Mouse (Mus musculus) forebrain, postnatal 0 days (tissue): ENCODE measurements around the gene Plekhm2. TPM values are rescaled to one million over a fixed set of nuclear protein-coding genes. Genes with fewer than 3 reads are reported as not detected.
A peak's percentile ranks its signal among the peaks of the same experiment; 100 is the strongest.

Experiments used
- ATAC-seq: fragments of 200-750 bp; cut with Nextera tagmentation; 2 replicates; pipeline ENCODE4 v1.8.0; 2017; ENCODE audit warnings: mild to moderate bottlenecking, moderate library complexity
- DNase-seq: peaks from one replicate; pipeline ENCODE4 v3.0.0-alpha.2; 2015
- H3K27ac ChIP-seq: fragments of 300-500 bp; sonication (generic); 2 replicates; pipeline ENCODE4 v1.5.1; 2014; ENCODE audit warnings: low read depth, mild to moderate bottlenecking, antibody characterized with exemption, low read length, moderate library complexity, mixed read lengths
- H3K27me3 ChIP-seq: fragments of 300-500 bp; sonication (generic); 2 replicates; pipeline ENCODE4 v1.6.1; 2014; ENCODE audit warnings: mild to moderate bottlenecking, low read length, mixed read lengths; ENCODE audit not compliant: insufficient read depth
- H3K36me3 ChIP-seq: fragments of 300-500 bp; sonication (generic); 2 replicates; pipeline ENCODE4 v1.6.1; 2014; ENCODE audit warnings: mild to moderate bottlenecking, moderate library complexity; ENCODE audit not compliant: insufficient read depth
- H3K4me1 ChIP-seq: fragments of 300-500 bp; sonication (generic); 2 replicates; pipeline ENCODE4 v1.6.1; 2014; ENCODE audit warnings: antibody characterized with exemption; ENCODE audit not compliant: insufficient read depth
- H3K4me2 ChIP-seq: fragments of 300-500 bp; sonication (generic); 2 replicates; pipeline ENCODE4 v1.6.1; 2014; ENCODE audit warnings: low read depth, mild to moderate bottlenecking, moderate library complexity
- H3K4me3 ChIP-seq: fragments of 300-500 bp; sonication (generic); 2 replicates; pipeline ENCODE4 v1.5.1; 2014; ENCODE audit warnings: low read depth, low read length, mixed read lengths
- H3K9ac ChIP-seq: fragments of 300-500 bp; sonication (generic); 2 replicates; pipeline ENCODE4 v1.6.1; 2014; ENCODE audit warnings: mild to moderate bottlenecking
- H3K9me3 ChIP-seq: fragments of 300-500 bp; sonication (generic); 2 replicates; pipeline ENCODE4 v1.6.1; 2016; ENCODE audit warnings: low read length
- CTCF ChIP-seq: sonication (generic); IDR thresholded peaks from 2 replicates; pipeline ENCODE4 v1.5.1; 2016; ENCODE audit warnings: antibody characterized with exemption, control low read depth, low read depth
- WGBS: fragments of 180-500 bp; shearing (Covaris S2); extraction: QIAGEN DNeasy Blood & Tissue Kit; methylation state at CpG from one replicate; pipeline ENCODE4 v1.1.7; 2014; 5-methylcytosine and 5-hydroxymethylcytosine counted together
- polyA plus RNA-seq: library from polyadenylated mRNA; unstranded; fragments of >200 nt; fragmentation: Nextera tagmentation; extraction: Ambion mirVana; gene quantifications from 2 replicates; pipeline ENCODE4 v1.2.1, GENCODE M21; 2015
- total RNA-seq: library from RNA; depleted of rRNA; stranded (reverse); fragments of >200 nt; gene quantifications from 2 replicates; pipeline ENCODE4 v1.2.3, GENCODE M21; 2014; rRNA removed

The Plekhm2 gene
- total RNA-seq (27.3 and 33.7 TPM in 2 replicates), polyA plus RNA-seq (5.0 and 5.6 TPM in 2 replicates)

GRCm38 (mm10) chr4:141664799-141665198 is at the start of gene Plekhm2:
Gene Plekhm2 (minus strand): TSS chr4:141664899.
- H3K36me3 ChIP-seq = peaks cover 12% of the 10 kb centered on the region; the same call in 1 of the 2 replicates
- H3K9me3 ChIP-seq = no peaks in the 10 kb centered on the region
- no peak for TF ChIP-seq CTCF
- ATAC-seq (no peak; the same call in 1 of the 2 replicates), DNase-seq (peak; percentile 9)
- peak within 1 kb of the TSS; percentile 81 for H3K4me3 ChIP-seq
- peak within 1 kb of the TSS; percentile 86 for H3K27ac ChIP-seq
- H3K27me3 ChIP-seq = no peaks in the 10 kb centered on the region
- peak within 1 kb of the TSS; percentile 94 for H3K9ac ChIP-seq
- 69% methylated on average over 8 of the region's 8 CpGs for WGBS
- H3K4me1 ChIP-seq = peaks cover 10% of the 10 kb centered on the region
- peak within 1 kb of the TSS; percentile 88 for H3K4me2 ChIP-seq

DNA sequence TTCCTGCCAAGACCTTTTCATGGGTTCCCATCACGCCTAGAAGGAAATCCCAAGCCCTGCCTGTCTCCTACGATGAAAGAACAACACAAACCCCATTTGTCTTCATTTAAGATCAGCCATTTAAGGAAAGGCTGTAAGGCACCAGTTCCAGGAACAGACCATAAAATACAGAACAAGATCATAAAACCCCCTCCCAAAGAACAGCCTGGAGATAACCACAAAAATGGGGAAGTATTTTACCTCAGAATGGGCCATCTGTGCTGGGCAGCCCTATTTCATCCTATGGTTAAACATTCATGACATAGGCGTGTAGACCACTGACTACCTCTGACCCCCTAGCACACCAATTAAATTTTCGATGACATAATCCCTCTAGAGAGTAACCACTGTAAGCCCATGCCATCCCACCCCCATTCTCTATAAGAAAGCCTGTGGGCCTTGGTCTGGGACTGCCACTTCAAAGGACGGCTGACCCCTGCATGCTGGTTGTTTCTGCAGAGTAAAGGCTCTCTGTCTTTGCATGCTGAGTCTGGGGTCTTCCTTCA is 49.0 kb upstream of the Plekhm2 start:
- Histone ChIP-seq H3K36me3 (peaks cover 30% of the 10 kb centered on the region), H3K4me3 (no peak overlapping the region), H3K27ac (no peak overlapping the region), H3K4me2 (no peak overlapping the region), H3K9ac (no peak overlapping the region), H3K9me3 (no peaks in the 10 kb centered on the region), H3K27me3 (no peaks in the 10 kb centered on the region), H3K4me1 (no peaks in the 10 kb centered on the region)
- ATAC-seq (no peak), DNase-seq (no peak)
- no peak for TF ChIP-seq CTCF
- 90% methylated on average over 5 of the region's 5 CpGs for WGBS

GRCm38 (mm10) chr4:141711250-141711649 is 46.6 kb upstream of the Plekhm2 start:
- Histone ChIP-seq H3K4me2 (no peak overlapping the region), H3K9ac (no peak overlapping the region), H3K4me1 (no peaks in the 10 kb centered on the region), H3K4me3 (no peak overlapping the region), H3K27me3 (no peaks in the 10 kb centered on the region), H3K36me3 (peaks cover 52% of the 10 kb centered on the region), H3K27ac (no peak overlapping the region), H3K9me3 (no peaks in the 10 kb centered on the region)
- 98% methylated on average over 1 of the region's 1 CpGs for WGBS
- TF ChIP-seq CTCF = no peak
- ATAC-seq (no peak), DNase-seq (no peak)

- Histone ChIP-seq H3K36me3 (peaks cover 74% of the 10 kb centered on the region), H3K27ac (no peak overlapping the region), H3K9me3 (no peaks in the 10 kb centered on the region), H3K4me1 (no peaks in the 10 kb centered on the region), H3K4me3 (no peak overlapping the region), H3K4me2 (no peak overlapping the region), H3K27me3 (no peaks in the 10 kb centered on the region), H3K9ac (no peak overlapping the region)
- DNase-seq = no peak
- 97% methylated on average over 2 of the region's 2 CpGs for WGBS
- no peak for TF ChIP-seq CTCF
- ATAC-seq = no peak
These were observed 44.3 kb upstream of the Plekhm2 start for GRCm38 (mm10) chr4:141708971-141709370.

DNA sequence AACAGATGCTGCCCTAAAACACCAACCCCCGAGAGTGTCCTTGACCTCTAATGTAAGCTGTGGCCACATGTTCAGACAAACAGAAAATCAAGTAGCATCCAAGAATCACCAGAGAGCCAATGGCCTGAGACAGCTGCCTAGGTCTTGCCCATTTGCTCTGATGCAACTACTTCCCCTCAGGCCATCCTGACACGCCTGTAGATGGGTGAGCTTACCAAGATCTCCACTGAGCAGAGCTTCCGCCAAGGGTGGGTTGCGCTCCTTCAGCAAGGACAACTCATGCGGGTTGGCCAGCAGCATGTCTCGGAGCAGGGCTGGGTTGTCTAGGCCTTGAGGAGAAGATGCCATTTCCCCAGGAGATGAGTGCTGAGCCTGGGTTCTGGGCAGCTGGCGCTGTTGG is 43.3 kb upstream of the Plekhm2 start:
- H3K27ac ChIP-seq = no peak overlapping the region
- 96% methylated on average over 7 of the region's 7 CpGs for WGBS
- H3K4me2 ChIP-seq = no peak overlapping the region
- no peaks in the 10 kb centered on the region for H3K27me3 ChIP-seq
- no peak overlapping the region for H3K9ac ChIP-seq
- H3K4me3 ChIP-seq = no peak overlapping the region
- ATAC-seq = no peak
- no peak for DNase-seq
- TF ChIP-seq CTCF = no peak
- H3K9me3 ChIP-seq = no peaks in the 10 kb centered on the region
- no peaks in the 10 kb centered on the region for H3K4me1 ChIP-seq
- H3K36me3 ChIP-seq = peaks cover 81% of the 10 kb centered on the region

DNA sequence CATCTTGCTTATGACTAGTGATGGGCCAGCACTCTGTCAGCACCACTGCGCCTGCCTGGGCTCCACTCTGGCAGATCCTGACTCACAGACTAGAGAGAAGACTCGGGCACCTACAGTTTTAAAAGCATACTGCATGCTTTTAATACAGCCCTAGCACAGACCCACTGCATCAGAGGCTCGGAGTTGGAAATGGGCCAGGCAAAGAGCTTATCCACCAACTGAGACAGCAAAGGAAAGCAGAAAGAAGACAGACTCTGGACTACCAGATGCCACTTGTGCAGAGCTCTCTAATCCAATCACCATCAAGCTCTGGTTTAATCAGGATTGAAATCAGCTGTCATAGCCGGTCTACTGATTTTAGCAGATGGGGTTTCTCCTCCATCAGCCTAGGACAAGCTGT is 40.6 kb upstream of the Plekhm2 start:
- Histone ChIP-seq H3K9ac (no peak overlapping the region), H3K9me3 (no peaks in the 10 kb centered on the region), H3K27me3 (no peaks in the 10 kb centered on the region), H3K4me1 (no peaks in the 10 kb centered on the region), H3K4me2 (no peak overlapping the region), H3K36me3 (peaks cover 86% of the 10 kb centered on the region), H3K4me3 (no peak overlapping the region), H3K27ac (peak overlapping the region; percentile 41; the same call in 1 of the 2 replicates)
- WGBS = 56% methylated on average over 4 of the region's 4 CpGs
- no peak for TF ChIP-seq CTCF
- ATAC-seq = peak; percentile 93
- peak; percentile 69 for DNase-seq

- Histone ChIP-seq H3K4me2 (no peak overlapping the region), H3K27me3 (no peaks in the 10 kb centered on the region), H3K9ac (no peak overlapping the region), H3K4me3 (no peak overlapping the region), H3K36me3 (peaks cover 90% of the 10 kb centered on the region), H3K4me1 (no peaks in the 10 kb centered on the region), H3K9me3 (no peaks in the 10 kb centered on the region), H3K27ac (peak overlapping the region; percentile 41; the same call in 1 of the 2 replicates)
- ATAC-seq = no peak
- TF ChIP-seq CTCF = no peak
- DNase-seq = no peak
- 87% methylated on average over 2 of the region's 2 CpGs for WGBS
These were observed 39.9 kb upstream of the Plekhm2 start for GRCm38 (mm10) chr4:141704625-141705024.
